Mouse (Mus musculus): ENCODE measurements around the gene Snx25. TPM values are rescaled to one million over a fixed set of nuclear protein-coding genes. Genes with fewer than 3 reads are reported as not detected.

The Snx25 gene
- polyA plus RNA-seq (2014; fragmentation: Illumina TruSeq; extraction: RNeasy Lipid Tissue Mini Kit (QIAGEN cat#74804); ENCODE audit: low read depth, low replicate concordance), result 13.6 TPM

GRCm38 (mm10) chr8:46152064-46153031, at the start of gene Snx25:
TSS of gene Snx25 (minus strand) at chr8:46152159.

GRCm38 (mm10) chr8:46151202-46152062, 527 bp downstream of the Snx25 start, which contains the start of gene Cfap97:
TSS of gene Cfap97 (plus strand) at chr8:46151771.

GRCm38 (mm10) chr8:46005596-46005995, 146.4 kb downstream of the Snx25 start, which contains the start of gene Ankrd37:
TSS of gene Ankrd37 (minus strand) at chr8:46005707.

GRCm38 (mm10) chr8:45999138-45999783, 152.7 kb downstream of the Snx25 start, which contains the start of gene Lrp2bp:
TSS of gene Lrp2bp (plus strand) at chr8:45999303.

Other genes with a start within 250 kb of the Snx25 start
- gene Ccdc110, start 217.5 kb downstream of the Snx25 start, polyA plus RNA-seq (2014; fragmentation: Illumina TruSeq; extraction: RNeasy Lipid Tissue Mini Kit (QIAGEN cat#74804); ENCODE audit: low read depth, low replicate concordance), result 1.7 TPM
- gene 1700029J07Rik, start 176.9 kb downstream of the Snx25 start, polyA plus RNA-seq (2014; fragmentation: Illumina TruSeq; extraction: RNeasy Lipid Tissue Mini Kit (QIAGEN cat#74804); ENCODE audit: low read depth, low replicate concordance), result 14.0 TPM
- 49.2 TPM for gene Ufsp2, start 176.6 kb downstream of the Snx25 start, polyA plus RNA-seq (2014; fragmentation: Illumina TruSeq; extraction: RNeasy Lipid Tissue Mini Kit (QIAGEN cat#74804); ENCODE audit: low read depth, low replicate concordance)
- 1.4 TPM for gene Lrp2bp, start 152.9 kb downstream of the Snx25 start, polyA plus RNA-seq (2014; fragmentation: Illumina TruSeq; extraction: RNeasy Lipid Tissue Mini Kit (QIAGEN cat#74804); ENCODE audit: low read depth, low replicate concordance)
- gene Ankrd37, start 146.5 kb downstream of the Snx25 start, polyA plus RNA-seq (2014; fragmentation: Illumina TruSeq; extraction: RNeasy Lipid Tissue Mini Kit (QIAGEN cat#74804); ENCODE audit: low read depth, low replicate concordance), result 7.4 TPM
- 16.5 TPM for gene Cfap97, start 388 bp downstream of the Snx25 start, polyA plus RNA-seq (2014; fragmentation: Illumina TruSeq; extraction: RNeasy Lipid Tissue Mini Kit (QIAGEN cat#74804); ENCODE audit: low read depth, low replicate concordance)
- gene Slc25a4, start 59.1 kb upstream of the Snx25 start, polyA plus RNA-seq (2014; fragmentation: Illumina TruSeq; extraction: RNeasy Lipid Tissue Mini Kit (QIAGEN cat#74804); ENCODE audit: low read depth, low replicate concordance), result 177 TPM
- not detected for gene Helt, start 142.5 kb upstream of the Snx25 start, polyA plus RNA-seq (2014; fragmentation: Illumina TruSeq; extraction: RNeasy Lipid Tissue Mini Kit (QIAGEN cat#74804); ENCODE audit: low read depth, low replicate concordance)

All from adipose tissue, adult 10 weeks (tissue).